Mouse (Mus musculus) common myeloid progenitor, adult 5-6 weeks (primary cell): ENCODE data around the gene Ush1g. TPM values are rescaled to one million over a fixed set of nuclear protein-coding genes. Genes with fewer than 3 reads are reported as not detected.

Experiments
- ATAC-seq: replicated peaks from 2 replicates; pipeline ENCODE4 v1.8.0; 2016; ENCODE audit warnings: low read depth, mild to moderate bottlenecking, moderate TSS enrichment, inconsistent platforms; ENCODE audit not compliant: poor library complexity, severe bottlenecking
- total RNA-seq: library from RNA; stranded (forward); fragments of 200-1000, 187-1606 nt; gene quantifications from 2 replicates; pipeline ENCODE4 v1.2.3, GENCODE M21; 2017

The Ush1g gene
- not detected in 2 replicates for total RNA-seq

GRCm38 (mm10) chr11:115321906-115322693, at the start of gene Ush1g:
Gene Ush1g, minus strand, starts transcription at chr11:115322041.
- peak; percentile 63 for ATAC-seq

GRCm38 (mm10) chr11:115371354-115371753, 49.5 kb upstream of the Ush1g start:
- ATAC-seq = no peak

GRCm38 (mm10) chr11:115370368-115370767, 48.5 kb upstream of the Ush1g start:
- no peak for ATAC-seq

- peak; percentile 78 for ATAC-seq
Observed at GRCm38 (mm10) chr11:115367395-115367944, 45.6 kb upstream of the Ush1g start, which contains the start of gene Hid1. Gene Hid1, minus strand, starts transcription at chr11:115367756.

GRCm38 (mm10) chr11:115366706-115367394, 45.0 kb upstream of the Ush1g start:
- 0 out of 2 replicates have a peak, but pooled peaks have one; percentile 9 for ATAC-seq

- peak; percentile 37 for ATAC-seq
Observed at GRCm38 (mm10) chr11:115366039-115366705, 44.3 kb upstream of the Ush1g start.

GRCm38 (mm10) chr11:115364136-115364535, 42.3 kb upstream of the Ush1g start:
- ATAC-seq = no peak

GRCm38 (mm10) chr11:115359726-115360125, 37.9 kb upstream of the Ush1g start:
- ATAC-seq = peak; percentile 62

- no peak for ATAC-seq
Observed at GRCm38 (mm10) chr11:115359293-115359692, 37.5 kb upstream of the Ush1g start.

GRCm38 (mm10) chr11:115358468-115358867, 36.6 kb upstream of the Ush1g start:
- ATAC-seq = peak; percentile 49; the same call in 1 of the 2 replicates

GRCm38 (mm10) chr11:115354183-115354582, 32.3 kb upstream of the Ush1g start:
- peak; percentile 86 for ATAC-seq

GRCm38 (mm10) chr11:115353375-115353774, 31.5 kb upstream of the Ush1g start:
- ATAC-seq = no peak

- no peak for ATAC-seq
Observed at GRCm38 (mm10) chr11:115349976-115350375, 28.1 kb upstream of the Ush1g start.

- ATAC-seq = no peak
Observed at GRCm38 (mm10) chr11:115348681-115349248, 26.9 kb upstream of the Ush1g start.

GRCm38 (mm10) chr11:115345515-115345914, 23.7 kb upstream of the Ush1g start:
- no peak for ATAC-seq

- ATAC-seq = peak; percentile 68; the same call in 1 of the 2 replicates
Observed at GRCm38 (mm10) chr11:115344967-115345366, 23.1 kb upstream of the Ush1g start.

GRCm38 (mm10) chr11:115341866-115342265, 20.0 kb upstream of the Ush1g start:
- no peak for ATAC-seq

- ATAC-seq = no peak
Observed at GRCm38 (mm10) chr11:115341246-115341645, 19.4 kb upstream of the Ush1g start.

GRCm38 (mm10) chr11:115337826-115338225, 16.0 kb upstream of the Ush1g start:
- no peak for ATAC-seq

GRCm38 (mm10) chr11:115337350-115337749, 15.5 kb upstream of the Ush1g start:
- ATAC-seq = no peak
